Mouse (Mus musculus) retina, postnatal 7 days (tissue): Measurements from ENCODE around the gene Susd1.

Experiments
- DNase-seq: peaks from one replicate; pipeline ENCODE4 v3.0.0-alpha.2; 2012; ENCODE audit warnings: low read depth, low spot score

The Susd1 gene

GRCm38 (mm10) chr4:59437990-59438854 lies at the start of gene Susd1:
Gene Susd1, minus strand, starts transcription at chr4:59438633.
- peak; percentile 25 for DNase-seq

- DNase-seq: no peak
Observed at GRCm38 (mm10) chr4:59471306-59471705, 32.9 kb upstream of the Susd1 start.

- DNase-seq: no peak
Observed at GRCm38 (mm10) chr4:59465449-59465848, 27.0 kb upstream of the Susd1 start.

- no peak for DNase-seq
Observed at GRCm38 (mm10) chr4:59464661-59465060, 26.2 kb upstream of the Susd1 start.

GRCm38 (mm10) chr4:59462494-59462893 lies 24.1 kb upstream of the Susd1 start:
- DNase-seq: no peak

- no peak for DNase-seq
Observed at GRCm38 (mm10) chr4:59461116-59461727, 22.8 kb upstream of the Susd1 start.

- DNase-seq: no peak
Observed at GRCm38 (mm10) chr4:59459216-59459955, 21.0 kb upstream of the Susd1 start.

- DNase-seq: no peak
Observed at GRCm38 (mm10) chr4:59457941-59458340, 19.5 kb upstream of the Susd1 start.

GRCm38 (mm10) chr4:59457091-59457490 lies 18.7 kb upstream of the Susd1 start:
- DNase-seq: no peak

- DNase-seq: no peak
Observed at GRCm38 (mm10) chr4:59455465-59455864, 17.0 kb upstream of the Susd1 start.

- no peak for DNase-seq
Observed at GRCm38 (mm10) chr4:59454046-59454445, 15.6 kb upstream of the Susd1 start.

GRCm38 (mm10) chr4:59452503-59452933 lies 14.1 kb upstream of the Susd1 start:
- DNase-seq: no peak

- no peak for DNase-seq
Observed at GRCm38 (mm10) chr4:59450906-59451305, 12.5 kb upstream of the Susd1 start.

- no peak for DNase-seq
Observed at GRCm38 (mm10) chr4:59450234-59450854, 11.9 kb upstream of the Susd1 start.

GRCm38 (mm10) chr4:59447296-59447695 lies 8.9 kb upstream of the Susd1 start:
- DNase-seq: no peak

GRCm38 (mm10) chr4:59445516-59445915 lies 7.1 kb upstream of the Susd1 start:
- no peak for DNase-seq

GRCm38 (mm10) chr4:59444994-59445393 lies 6.6 kb upstream of the Susd1 start:
- no peak for DNase-seq

- no peak for DNase-seq
Observed at GRCm38 (mm10) chr4:59444085-59444484, 5.7 kb upstream of the Susd1 start.

GRCm38 (mm10) chr4:59441265-59441664 lies 2.8 kb upstream of the Susd1 start:
- DNase-seq: no peak

GRCm38 (mm10) chr4:59439960-59440359 lies 1.5 kb upstream of the Susd1 start:
- no peak for DNase-seq

GRCm38 (mm10) chr4:59439041-59439440 lies 608 bp upstream of the Susd1 start:
- no peak for DNase-seq

- DNase-seq: no peak
Observed at GRCm38 (mm10) chr4:59435951-59436350, 2.5 kb downstream of the Susd1 start.
